ENCODE assay signal across 23 mouse cellular contexts in the genomic region with DNA sequence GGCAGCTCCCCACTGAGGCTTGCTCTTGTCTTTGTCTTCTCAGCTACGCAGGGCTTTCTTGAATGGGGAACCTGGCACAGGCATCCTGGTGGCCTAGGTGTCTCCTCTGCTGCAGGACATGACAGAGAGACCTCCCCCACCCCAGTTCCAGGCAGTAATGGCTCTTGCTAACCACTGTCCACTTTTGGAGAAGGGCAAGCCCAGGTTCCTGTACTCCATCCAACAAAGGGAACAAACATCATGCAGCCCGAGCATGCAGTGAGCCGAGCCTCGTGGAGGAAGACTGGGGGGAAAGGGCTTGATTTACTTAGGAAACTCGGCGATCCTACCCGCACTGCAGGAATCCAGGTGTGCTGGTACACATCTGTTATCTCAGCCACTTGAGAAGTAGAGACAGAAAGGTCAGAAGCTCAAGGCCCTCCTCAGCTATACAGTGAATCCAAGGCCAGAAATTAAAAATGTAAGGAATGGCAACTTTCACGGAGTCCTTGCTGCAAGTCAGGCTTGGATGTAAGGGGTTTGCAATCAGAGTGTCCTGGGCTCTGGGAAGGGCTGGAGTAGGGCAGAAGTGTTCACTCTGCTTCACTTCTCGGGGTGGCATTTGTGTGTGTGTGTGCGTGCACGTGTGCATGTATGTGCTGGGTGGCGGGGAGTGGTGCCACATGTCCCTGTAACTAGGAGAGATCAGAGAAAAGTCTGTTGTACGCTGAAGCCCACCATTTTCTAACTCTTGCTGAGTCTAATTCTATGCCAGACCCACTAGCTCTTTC. TPM values are rescaled to one million over a fixed set of nuclear protein-coding genes. Genes with fewer than 3 reads are reported as not detected.
A peak's percentile ranks its signal among the peaks of the same experiment; 100 is the strongest.
DNase-seq lines count a peak whose midpoint lies in the region; ATAC-seq and TF ChIP-seq lines count a peak whose summit lies in the region.
"Had no signal": no experiment of that assay in that cellular context is flagged by ENCODE, and none has a peak within 500 bp of the region (broad histone marks: within the 10 kb centered on the region; RNA-seq: fewer than 3 reads in every experiment).

No protein-coding gene starts in this region.

- WGBS in liver, embryonic 12.5 days (ENCODE audit: insufficient replicate concordance) = 65% methylated on average over 13 of the region's 13 CpGs
- 68% methylated on average over 13 of the region's 13 CpGs for WGBS in liver, embryonic 11.5 days
- WGBS in bone marrow, adult 2 months = 43% methylated on average over 13 of the region's 13 CpGs

- no peak overlapping the region for H3K4me3 ChIP-seq in liver, embryonic 12.5 days
- no peak overlapping the region for H3K4me3 ChIP-seq in liver, embryonic 11.5 days (ENCODE audit: low read depth, low read length)
- peak overlapping the region in 1 of 3 experiments; percentile 25 for H3K4me3 ChIP-seq in CH12.LX (replicated peaks in 1 of 3; ENCODE audit: low read depth in 2 of 3, low read length in 2 of 3, poor library complexity in 1 of 3)
- no peak overlapping the region for H3K4me3 ChIP-seq in bone marrow, adult 2 months (replicated peaks; ENCODE audit: control insufficient read depth, low read depth, low read length)
- H3K4me3 ChIP-seq: embryonic facial prominence, embryonic 15.5 days; forebrain, embryonic 10.5 days; heart, embryonic 13.5 days; hindbrain, embryonic 10.5 days; kidney, embryonic 15.5 days; neural tube, embryonic 13.5 days had no signal

- 0 out of 2 replicates have a peak overlapping the region, but pooled peaks have one; percentile 25 for H3K27ac ChIP-seq in liver, embryonic 12.5 days
- no peak overlapping the region for H3K27ac ChIP-seq in liver, embryonic 11.5 days (ENCODE audit: low read depth, low read length)
- peak overlapping the region; percentile 99 for H3K27ac ChIP-seq in CH12.LX (ENCODE audit: insufficient read depth, low read depth)
- H3K27ac ChIP-seq in bone marrow, adult 2 months (ENCODE audit: control insufficient read depth, insufficient read depth, low read depth, low read length, poor library complexity) = peak overlapping the region; percentile 28
- H3K27ac ChIP-seq: embryonic facial prominence, embryonic 15.5 days; forebrain, embryonic 10.5 days; heart, embryonic 13.5 days; hindbrain, embryonic 10.5 days; kidney, embryonic 15.5 days; liver, embryonic 14.5 days; neural tube, embryonic 13.5 days had no signal

- peak; percentile 2 for DNase-seq in gastrocnemius, postnatal 25 days
- no peak for DNase-seq in gastrocnemius, adult 8-10 months (ENCODE audit: low spot score in 2 of 2)
- no peak for DNase-seq in liver, embryonic 11.5 days (ENCODE audit: low spot score)
- DNase-seq in CH12.LX (ENCODE audit: extremely low read depth) = no peak
- no peak for DNase-seq in Muller cell, postnatal 12 days (ENCODE audit: inconsistent ontology term)
- no peak for DNase-seq in left cerebral cortex, postnatal 14 days (ENCODE audit: low spot score in 2 of 2)
- DNase-seq: adrenal gland, adult 2 months; gastrocnemius, postnatal 10 days; layer of hippocampus, postnatal 36 days; left cerebral cortex, postnatal 4 days; lung, postnatal 10 days; right cerebral cortex, postnatal 14 days; thymus, adult 18-20 months had no signal

- H3K9ac ChIP-seq in liver, embryonic 12.5 days = no peak overlapping the region
- H3K9ac ChIP-seq in liver, embryonic 11.5 days (ENCODE audit: low read depth, low read length) = no peak overlapping the region
- H3K9ac ChIP-seq in CH12.LX (ENCODE audit: insufficient read depth, low read depth) = peak overlapping the region; percentile 68
- H3K9ac ChIP-seq: embryonic facial prominence, embryonic 15.5 days; heart, embryonic 13.5 days; kidney, embryonic 15.5 days; liver, embryonic 14.5 days; neural tube, embryonic 13.5 days had no signal

- no peaks in the 10 kb centered on the region for H3K36me3 ChIP-seq in liver, embryonic 12.5 days
- no peaks in the 10 kb centered on the region for H3K36me3 ChIP-seq in liver, embryonic 11.5 days (ENCODE audit: control insufficient read depth, insufficient read depth, low read length)
- H3K36me3 ChIP-seq in CH12.LX (replicated peaks in 1 of 2; ENCODE audit: control insufficient read depth in 1 of 2, insufficient read depth in 1 of 2, low read length in 1 of 2) = peaks cover 38 to 41% of the 10 kb centered on the region in 2 experiments
- H3K36me3 ChIP-seq: embryonic facial prominence, embryonic 15.5 days; forebrain, embryonic 10.5 days; heart, embryonic 13.5 days; hindbrain, embryonic 10.5 days; kidney, embryonic 15.5 days; neural tube, embryonic 13.5 days had no signal

- no peak overlapping the region for H3K4me2 ChIP-seq in liver, embryonic 12.5 days
- no peak overlapping the region for H3K4me2 ChIP-seq in liver, embryonic 11.5 days
- H3K4me2 ChIP-seq in CH12.LX (ENCODE audit: insufficient read depth, low read depth, poor library complexity, severe bottlenecking) = peak overlapping the region; percentile 60
- H3K4me2 ChIP-seq: embryonic facial prominence, embryonic 15.5 days; heart, embryonic 13.5 days; kidney, embryonic 15.5 days; midbrain, embryonic 11.5 days; neural tube, embryonic 13.5 days had no signal

- TF ChIP-seq RAD21 in CH12.LX (IDR thresholded peaks at IDR 0.05; ENCODE audit: low read depth, low read length) = no peak

- intact Hi-C loops in left cerebral cortex, postnatal 14 days (cut with DNase I) = no loop called here

- peaks cover 16% of the 10 kb centered on the region for H3K4me1 ChIP-seq in liver, embryonic 12.5 days
- peaks cover 8% of the 10 kb centered on the region; the same call in 1 of the 2 replicates for H3K4me1 ChIP-seq in liver, embryonic 11.5 days (replicated peaks; ENCODE audit: control insufficient read depth, insufficient read depth, low read length)
- H3K4me1 ChIP-seq in CH12.LX (ENCODE audit: control insufficient read depth in 1 of 2, insufficient read depth in 2 of 2) = peaks cover 41 to 68% of the 10 kb centered on the region in 2 experiments
- peaks cover 12% of the 10 kb centered on the region for H3K4me1 ChIP-seq in bone marrow, adult 2 months (ENCODE audit: control insufficient read depth, insufficient read depth, low read length)
- H3K4me1 ChIP-seq: embryonic facial prominence, embryonic 15.5 days; forebrain, embryonic 10.5 days; neural tube, embryonic 13.5 days had no signal

- no peak for TF ChIP-seq CTCF in CH12.LX (conservative IDR thresholded peaks at IDR 0.05 in 1 of 2, IDR thresholded peaks at IDR 0.05 in 1 of 2; ENCODE audit: low read depth in 2 of 2, low read length in 2 of 2)
- TF ChIP-seq CTCF in bone marrow, adult 2 months (IDR thresholded peaks at IDR 0.05; ENCODE audit: control insufficient read depth, insufficient read depth, low read length) = no peak

- dilution Hi-C loops in CH12.LX (cut with MboI; ENCODE audit: extremely low pct_ligation_motif_present, extremely low pct_unique_long_range_greater_than_20kb, low sequenced_read_pairs) = no loop called here

- peaks cover 6% of the 10 kb centered on the region; the same call in 1 of the 2 replicates for H3K9me3 ChIP-seq in liver, embryonic 12.5 days (replicated peaks)
- H3K9me3 ChIP-seq in liver, embryonic 11.5 days (ENCODE audit: control insufficient read depth, low read length) = 0 out of 2 replicates have a peak, but pooled peaks cover 2% of the 10 kb centered on the region
- no peaks in the 10 kb centered on the region for H3K9me3 ChIP-seq in CH12.LX (replicated peaks; ENCODE audit: low read length)
- H3K9me3 ChIP-seq: embryonic facial prominence, embryonic 15.5 days had no signal

- in situ Hi-C loops in CH12.LX (cut with MboI; ENCODE audit: low pct_ligation_motif_present, low pct_unique_long_range_greater_than_20kb, low sequenced_read_pairs) = loop anchor here (5.0 kb wide), 1 partner anchor 38 kb away; no protein-coding TSS in a partner anchor

- TF ChIP-seq POLR2A in CH12.LX (IDR thresholded peaks at IDR 0.05; ENCODE audit: low read depth, low read length) = no peak
- TF ChIP-seq POLR2A in bone marrow, adult 2 months (IDR thresholded peaks at IDR 0.05; ENCODE audit: borderline replicate concordance, control insufficient read depth, low read depth, low read length) = no peak

- TF ChIP-seq EP300 in CH12.LX (IDR thresholded peaks at IDR 0.05; ENCODE audit: low read length) = no peak

- ATAC-seq in liver, embryonic 12.5 days = no peak
- ATAC-seq in liver, embryonic 11.5 days (replicated peaks; ENCODE audit: low FRiP score) = no peak

- peaks cover 8% of the 10 kb centered on the region; the same call in 1 of the 2 replicates for H3K27me3 ChIP-seq in liver, embryonic 12.5 days (replicated peaks)
- H3K27me3 ChIP-seq in liver, embryonic 11.5 days (replicated peaks; ENCODE audit: control insufficient read depth, insufficient read depth, low read length) = no peaks in the 10 kb centered on the region
- no peaks in the 10 kb centered on the region for H3K27me3 ChIP-seq in CH12.LX (replicated peaks)
- H3K27me3 ChIP-seq: embryonic facial prominence, embryonic 15.5 days; heart, embryonic 13.5 days; kidney, embryonic 15.5 days; neural tube, embryonic 13.5 days had no signal

- H3K79me2 ChIP-seq in CH12.LX (replicated peaks; ENCODE audit: control insufficient read depth, extremely low read depth, insufficient read depth, poor library complexity, severe bottlenecking) = peaks cover 52% of the 10 kb centered on the region

TF ChIP-seq in CH12.LX, 34 proteins besides CTCF, POLR2A, EP300 and RAD21 (continues in another document):
- no peak for TF ChIP-seq JUN (IDR thresholded peaks at IDR 0.05; ENCODE audit: insufficient read depth, low read depth, low read length)

RNA-seq across cellular contexts. Expression of a gene that starts 16.8 kb away (rescaled TPM):
- under 1 TPM in 1 of 2 experiments, not detected in 1; 0.20 TPM for total RNA-seq in gastrocnemius, postnatal 25 days (2021)
- total RNA-seq in gastrocnemius, adult 8-10 months (2022) = under 1 TPM in 3 of 4 experiments, not detected in 1; 0.22 to 0.61 (median 0.27) TPM
- 4.9 and 5.2 TPM in 2 replicates for polyA plus RNA-seq in liver, embryonic 12.5 days (2016; fragmentation: Nextera tagmentation; extraction: Ambion mirVana)
- 4.8 and 5.7 TPM in 2 replicates for polyA plus RNA-seq in liver, embryonic 11.5 days (2014; fragmentation: Nextera tagmentation; extraction: Ambion mirVana)
- total RNA-seq in CH12.LX (2012; rRNA removed) (71.4 and 129 TPM in 2 replicates), CH12.LX (2014; rRNA removed) (23.3 and 24.6 TPM in 2 replicates)
- 152 and 223 TPM in 2 replicates for polyA plus RNA-seq in CH12.LX (2012; ENCODE audit: insufficient read length, low read depth)
- polyA plus RNA-seq in bone marrow, adult 2 months (2011; ENCODE audit: insufficient read depth, insufficient read length, low replicate concordance, missing spikeins) = 6.0 and 8.1 TPM in 2 replicates
- total RNA-seq in left cerebral cortex, postnatal 14 days (2021) = 10 to 100 TPM; 34.1 to 37.3 TPM

RNA-seq across cellular contexts. Expression of a gene that starts 49.3 kb away (rescaled TPM):
- 1 to 10 TPM in 1 of 2 experiments, under 1 TPM in 1; 0.46 to 1.4 TPM for total RNA-seq in gastrocnemius, postnatal 25 days (2021)
- under 1 TPM in 3 of 4 experiments, not detected in 1; 0.58 to 0.77 (median 0.62) TPM for total RNA-seq in gastrocnemius, adult 8-10 months (2022)
- polyA plus RNA-seq in liver, embryonic 12.5 days (2016; fragmentation: Nextera tagmentation; extraction: Ambion mirVana) = 8.5 and 8.9 TPM in 2 replicates
- 13.9 and 15.6 TPM in 2 replicates for polyA plus RNA-seq in liver, embryonic 11.5 days (2014; fragmentation: Nextera tagmentation; extraction: Ambion mirVana)
- total RNA-seq in CH12.LX (2012; rRNA removed) (24.4 and 26.5 TPM in 2 replicates), CH12.LX (2014; rRNA removed) (11.6 and 13.8 TPM in 2 replicates)
- polyA plus RNA-seq in CH12.LX (2012; ENCODE audit: insufficient read length, low read depth) = 26.0 and 35.4 TPM in 2 replicates
- 4.7 and 4.8 TPM in 2 replicates for polyA plus RNA-seq in bone marrow, adult 2 months (2011; ENCODE audit: insufficient read depth, insufficient read length, low replicate concordance, missing spikeins)
- total RNA-seq in left cerebral cortex, postnatal 14 days (2021) = 1 to 10 TPM in 1 of 2 experiments, under 1 TPM in 1; 0.47 to 1.5 TPM

Comparison
In these comparisons a context has a peak if more than half of its experiments do, and no peak if none do; other contexts are left out.
1. RNA of a gene that starts 16.8 kb away (total RNA-seq): 23.3 to 129 TPM in CH12.LX and 34.1 to 37.3 TPM in left cerebral cortex, postnatal 14 days; 0.22 to 0.61 TPM in gastrocnemius, adult 8-10 months and 0.20 TPM in gastrocnemius, postnatal 25 days; every median in the first group is over 10 times any median in the second.
2. RNA of a gene that starts 49.3 kb away (total RNA-seq): 11.6 to 26.5 TPM in CH12.LX; 0.47 to 1.5 TPM in left cerebral cortex, postnatal 14 days, 0.46 to 1.4 TPM in gastrocnemius, postnatal 25 days and 0.58 to 0.77 TPM in gastrocnemius, adult 8-10 months; every median in the first group is over 4 times any median in the second.